Mouse (Mus musculus): ENCODE measurements around the gene Cops6. TPM values are rescaled to one million over a fixed set of nuclear protein-coding genes. Genes with fewer than 3 reads are reported as not detected.
A peak's percentile ranks its signal among the peaks of the same experiment; 100 is the strongest.

Cops6 gene
- total RNA-seq (2017), result 30.2 and 54.0 TPM in 2 replicates

DNA sequence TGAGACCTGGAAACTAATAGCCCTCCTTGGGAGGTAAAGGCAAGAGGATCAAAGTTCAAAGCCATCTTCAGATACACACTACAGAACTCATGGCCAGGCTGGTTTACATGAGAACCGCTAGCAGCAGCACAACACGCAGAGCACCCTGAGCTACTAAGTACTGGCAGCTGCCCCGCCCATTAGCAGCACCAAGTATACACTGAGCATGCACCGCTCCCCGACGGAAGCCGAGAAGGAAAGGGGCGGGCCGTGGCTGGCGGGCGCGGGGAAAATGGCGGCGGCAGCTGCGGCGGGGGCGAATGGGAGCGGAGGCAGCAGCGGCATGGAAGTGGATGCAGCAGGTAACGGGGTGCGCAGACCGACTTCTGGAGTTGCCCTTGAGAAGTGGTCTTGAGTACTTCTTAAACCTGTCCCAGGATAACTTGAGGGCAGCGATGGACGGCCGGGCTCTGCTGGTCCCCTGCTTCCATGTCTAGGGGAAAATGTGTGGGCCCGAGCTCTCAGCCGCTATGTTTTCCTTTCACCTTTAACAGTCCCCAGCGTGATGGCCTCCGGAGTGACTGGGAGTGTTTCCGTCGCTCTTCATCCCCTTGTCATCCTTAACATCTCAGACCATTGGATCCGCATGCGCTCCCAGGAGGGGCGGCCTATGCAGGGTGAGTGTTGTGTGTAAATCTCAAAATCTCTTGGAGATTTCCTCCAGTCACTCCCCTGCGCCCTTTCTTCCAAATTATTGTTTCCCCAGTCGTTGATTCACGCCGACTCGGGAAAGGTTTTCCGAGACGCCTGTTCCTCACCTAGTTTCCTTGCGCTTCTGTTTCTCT lies at the start of gene Cops6:
TSS of gene Cops6 (plus strand) at position 230 of the 824 bp plus-strand sequence.
- peak; percentile 95 for ATAC-seq (replicated peaks; ENCODE audit: low read depth, poor library complexity, severe bottlenecking)

- ATAC-seq (replicated peaks; ENCODE audit: low read depth, poor library complexity, severe bottlenecking), result peak; percentile 99
These were observed 44.3 kb upstream of the Cops6 start, which contains the start of gene Zscan21 for GRCm38 (mm10) chr5:138116255-138117198. TSS of gene Zscan21 (plus strand) at chr5:138116903.

GRCm38 (mm10) chr5:138117199-138118015 lies 43.5 kb upstream of the Cops6 start:
- 0 out of 2 replicates have a peak, but pooled peaks have one; percentile 13 for ATAC-seq (replicated peaks; ENCODE audit: low read depth, poor library complexity, severe bottlenecking)

DNA sequence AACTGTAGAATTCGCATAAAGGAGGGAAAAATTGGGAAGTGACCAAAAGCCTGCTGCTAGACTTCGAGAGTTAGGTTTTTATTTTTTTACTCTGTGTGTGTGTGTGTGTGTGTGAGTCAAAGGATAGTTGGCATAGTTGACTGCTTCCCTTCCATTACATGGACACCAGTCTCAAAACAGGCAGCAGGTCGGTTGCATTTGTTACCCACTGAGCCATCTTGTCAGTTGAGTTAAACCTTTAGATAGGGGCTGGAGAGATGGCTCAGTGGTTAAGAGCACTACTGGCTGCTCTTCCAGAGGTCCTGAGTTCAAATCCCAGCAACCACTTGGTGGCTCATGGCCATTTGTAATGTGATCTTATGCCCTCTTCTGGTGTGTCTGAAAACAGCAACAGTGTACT lies 42.8 kb upstream of the Cops6 start:
- no peak for ATAC-seq (replicated peaks; ENCODE audit: low read depth, poor library complexity, severe bottlenecking)

GRCm38 (mm10) chr5:138132425-138133064 lies 28.3 kb upstream of the Cops6 start:
- no peak for ATAC-seq (replicated peaks; ENCODE audit: low read depth, poor library complexity, severe bottlenecking)

DNA sequence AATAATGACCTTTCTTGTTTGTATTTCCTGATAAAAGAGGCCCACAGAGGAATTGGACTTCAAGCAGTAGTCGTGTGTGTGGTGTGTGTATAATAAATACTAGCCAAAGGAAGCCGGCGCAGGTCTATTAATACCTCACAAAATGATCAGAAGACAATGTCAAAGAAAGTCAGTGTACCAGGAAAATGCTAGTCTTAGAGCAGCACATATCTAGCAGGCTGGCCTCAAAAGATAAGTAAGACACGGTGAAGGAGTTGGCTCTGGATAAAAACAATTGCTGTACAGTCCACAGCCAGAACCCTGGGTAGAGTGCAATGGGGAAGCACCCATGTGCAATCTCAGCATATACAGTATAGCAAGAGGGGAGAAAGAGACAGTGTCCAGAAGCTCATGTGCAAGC lies 23.6 kb upstream of the Cops6 start:
- peak; percentile 48 for ATAC-seq (replicated peaks; ENCODE audit: low read depth, poor library complexity, severe bottlenecking)

DNA sequence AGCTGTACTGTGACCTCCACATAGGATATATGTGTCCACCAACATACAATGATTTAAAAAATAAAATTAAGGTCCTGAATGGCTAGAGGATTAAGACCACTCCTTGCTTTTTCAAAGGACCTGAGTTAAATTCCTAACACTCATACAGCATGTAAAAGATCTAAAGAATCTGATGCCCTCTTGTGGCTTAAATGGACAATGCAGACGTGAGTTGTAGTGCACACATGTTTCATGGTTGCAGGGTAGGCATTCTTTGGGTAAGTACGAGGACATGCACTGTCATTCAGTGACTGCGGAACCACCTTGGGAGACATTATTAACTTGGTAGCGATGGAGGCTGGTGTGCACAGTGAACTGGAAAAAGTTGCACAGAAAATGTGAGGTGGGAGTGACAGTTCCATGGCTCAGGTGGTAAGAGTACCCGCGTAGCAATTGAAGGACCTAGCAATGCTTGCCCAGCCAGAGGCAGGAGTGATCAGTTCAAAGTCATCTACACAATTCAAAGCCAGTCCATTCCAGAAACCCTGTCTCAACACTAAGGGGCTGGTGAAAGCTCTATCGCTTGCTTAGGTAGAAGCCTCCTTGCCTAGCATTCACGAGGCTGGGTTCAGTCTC lies 22.8 kb upstream of the Cops6 start:
- ATAC-seq (replicated peaks; ENCODE audit: low read depth, poor library complexity, severe bottlenecking), result peak; percentile 89

DNA sequence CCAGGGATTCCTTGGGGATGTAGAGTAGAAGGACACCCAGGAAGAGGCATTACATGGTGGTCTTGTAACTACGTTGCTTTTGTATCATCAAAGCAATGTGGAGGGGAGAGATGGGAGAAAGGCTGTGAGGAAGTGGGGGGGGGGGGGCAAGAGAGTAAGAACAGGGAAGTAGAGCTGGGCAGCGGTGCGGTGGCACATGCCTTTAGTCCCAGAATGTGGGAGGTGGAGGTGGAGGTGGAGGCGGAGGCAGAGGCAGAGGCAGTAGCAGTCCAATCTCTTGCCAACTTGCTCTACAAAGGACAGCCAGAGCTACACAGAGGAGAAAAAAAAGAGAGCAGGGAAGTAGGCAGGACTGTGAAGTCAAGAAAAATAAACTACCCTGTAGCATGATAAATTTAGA lies 22.3 kb upstream of the Cops6 start:
- peak; percentile 36; the same call in 1 of the 2 replicates for ATAC-seq (replicated peaks; ENCODE audit: low read depth, poor library complexity, severe bottlenecking)

DNA sequence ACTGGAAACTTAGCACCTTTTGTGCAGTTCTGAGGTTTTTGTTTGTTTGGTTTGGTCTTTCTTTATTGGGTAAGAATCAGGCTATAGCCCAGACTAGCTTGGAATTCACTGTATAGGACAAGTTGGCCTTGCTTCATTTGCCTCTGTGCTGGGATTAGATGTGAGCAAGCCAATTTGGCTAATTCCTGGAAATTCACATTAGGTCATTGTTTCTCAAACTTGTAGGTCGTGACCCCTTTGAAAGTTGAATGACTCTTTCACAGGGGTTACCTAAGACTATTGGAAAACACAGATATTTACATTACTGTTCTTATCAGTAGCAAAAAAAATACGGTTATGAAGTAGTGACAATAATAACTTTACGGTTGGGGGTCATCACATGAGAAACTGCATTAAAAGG lies 6.5 kb upstream of the Cops6 start:
- no peak for ATAC-seq (replicated peaks; ENCODE audit: low read depth, poor library complexity, severe bottlenecking)

DNA sequence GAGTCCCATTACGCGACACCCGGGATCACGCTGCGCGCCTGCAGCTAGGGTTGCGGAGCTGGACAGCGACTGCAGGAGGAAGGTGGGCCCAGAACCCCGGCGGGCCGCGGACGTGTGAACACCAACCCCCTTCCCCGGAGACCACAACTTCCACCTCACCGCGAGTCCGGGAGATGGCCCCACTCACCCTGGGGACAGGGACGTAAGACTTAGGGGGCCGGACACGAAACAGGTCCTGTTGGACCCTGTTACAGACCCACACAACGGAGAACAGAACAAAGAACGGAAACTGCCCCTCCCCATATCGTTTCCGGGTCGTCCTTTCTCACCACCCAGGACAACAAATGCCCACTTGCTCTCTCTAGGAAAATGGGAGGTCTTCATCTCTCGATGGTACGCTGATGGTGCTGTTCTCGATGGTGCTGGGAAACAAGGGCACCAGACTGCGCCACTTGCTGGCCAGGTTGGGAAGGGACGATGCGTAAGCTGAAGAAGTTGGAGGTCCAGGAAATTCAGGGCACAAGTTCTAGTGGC lies 5.4 kb upstream of the Cops6 start, which contains the start of gene Zfp113:
TSS of gene Zfp113 (minus strand) at position 302 of the 534 bp plus-strand sequence.
- peak; percentile 97 for ATAC-seq (replicated peaks; ENCODE audit: low read depth, poor library complexity, severe bottlenecking)

DNA sequence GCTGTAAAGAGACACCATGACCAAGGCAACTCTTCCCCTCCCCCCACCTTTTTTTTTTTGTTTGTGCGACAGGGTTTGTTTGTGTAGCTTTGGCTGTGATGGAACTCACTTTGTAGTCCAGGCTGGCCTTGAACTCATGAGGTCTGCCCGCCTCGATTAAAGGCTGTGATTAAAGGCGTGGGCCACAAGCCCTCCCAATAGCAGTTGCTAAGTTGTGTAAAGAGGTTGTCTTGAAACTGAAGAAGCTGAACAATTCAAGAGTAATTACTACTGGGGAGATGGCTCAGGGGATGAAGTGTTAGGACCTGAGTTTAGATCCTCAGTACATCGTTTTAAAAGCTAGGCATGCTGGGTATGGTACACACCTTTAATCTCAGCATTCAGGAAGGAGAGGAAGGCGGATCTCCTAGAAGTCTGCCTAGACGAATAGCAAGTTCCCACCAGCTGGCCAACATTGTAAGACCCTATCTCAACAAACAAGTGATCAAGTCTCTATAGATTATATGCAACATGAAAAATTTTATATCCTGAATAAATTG lies 578 bp upstream of the Cops6 start:
- no peak for ATAC-seq (replicated peaks; ENCODE audit: low read depth, poor library complexity, severe bottlenecking)

DNA sequence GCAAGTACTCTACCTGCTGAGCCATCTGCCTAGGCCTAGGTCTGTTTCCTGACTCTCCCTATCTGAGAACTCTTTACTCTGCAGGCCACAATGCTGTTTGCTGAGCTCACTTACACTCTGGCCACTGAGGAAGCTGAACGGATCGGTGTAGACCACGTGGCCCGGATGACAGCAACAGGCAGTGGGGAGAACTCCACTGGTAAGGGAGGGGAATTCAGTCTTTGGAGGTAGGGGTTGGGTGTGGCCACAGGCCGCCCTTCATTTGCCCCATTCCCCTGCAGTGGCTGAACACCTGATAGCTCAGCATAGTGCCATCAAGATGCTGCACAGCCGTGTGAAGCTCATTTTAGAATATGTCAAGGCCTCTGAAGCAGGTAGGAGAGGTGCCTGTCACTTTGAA lies 2.2 kb downstream of the Cops6 start:
- ATAC-seq (replicated peaks; ENCODE audit: low read depth, poor library complexity, severe bottlenecking), result no peak

- no peak for ATAC-seq (replicated peaks; ENCODE audit: low read depth, poor library complexity, severe bottlenecking)
These were observed 2.7 kb downstream of the Cops6 start for GRCm38 (mm10) chr5:138163610-138164009.

GRCm38 (mm10) chr5:138165594-138165993 lies 4.7 kb downstream of the Cops6 start:
- ATAC-seq (replicated peaks; ENCODE audit: low read depth, poor library complexity, severe bottlenecking), result no peak

DNA sequence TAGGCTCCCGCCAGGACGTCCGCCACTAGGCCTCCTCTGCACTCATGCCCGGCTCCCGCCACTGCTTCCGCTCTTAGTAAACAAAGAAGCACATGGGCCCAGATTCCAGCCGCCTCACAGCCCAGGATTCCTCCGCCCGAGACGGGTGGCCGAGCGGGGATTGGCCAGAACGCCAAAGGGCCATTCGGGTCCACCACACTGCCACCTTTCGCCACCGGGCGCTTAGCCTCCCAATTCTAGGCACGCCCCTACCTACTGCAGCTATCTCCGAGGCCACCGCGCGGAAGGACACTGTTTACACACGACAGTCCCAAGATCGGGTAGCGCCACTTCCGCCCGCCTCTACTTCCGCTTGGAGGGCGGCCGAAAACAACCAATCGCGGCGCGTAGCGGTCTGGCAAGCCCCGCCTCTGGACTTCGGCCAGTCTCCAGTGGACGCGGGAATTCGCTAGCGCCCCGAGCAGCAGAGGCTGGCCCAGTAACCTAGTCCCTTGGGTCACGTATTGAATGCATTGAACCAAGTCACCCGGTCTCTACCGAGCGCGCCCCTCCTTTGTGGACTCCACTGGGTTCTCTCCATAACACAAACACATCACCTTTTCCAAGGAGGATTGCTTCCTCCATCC lies 10.2 kb downstream of the Cops6 start:
- ATAC-seq (replicated peaks; ENCODE audit: low read depth, poor library complexity, severe bottlenecking), result peak; percentile 68

DNA sequence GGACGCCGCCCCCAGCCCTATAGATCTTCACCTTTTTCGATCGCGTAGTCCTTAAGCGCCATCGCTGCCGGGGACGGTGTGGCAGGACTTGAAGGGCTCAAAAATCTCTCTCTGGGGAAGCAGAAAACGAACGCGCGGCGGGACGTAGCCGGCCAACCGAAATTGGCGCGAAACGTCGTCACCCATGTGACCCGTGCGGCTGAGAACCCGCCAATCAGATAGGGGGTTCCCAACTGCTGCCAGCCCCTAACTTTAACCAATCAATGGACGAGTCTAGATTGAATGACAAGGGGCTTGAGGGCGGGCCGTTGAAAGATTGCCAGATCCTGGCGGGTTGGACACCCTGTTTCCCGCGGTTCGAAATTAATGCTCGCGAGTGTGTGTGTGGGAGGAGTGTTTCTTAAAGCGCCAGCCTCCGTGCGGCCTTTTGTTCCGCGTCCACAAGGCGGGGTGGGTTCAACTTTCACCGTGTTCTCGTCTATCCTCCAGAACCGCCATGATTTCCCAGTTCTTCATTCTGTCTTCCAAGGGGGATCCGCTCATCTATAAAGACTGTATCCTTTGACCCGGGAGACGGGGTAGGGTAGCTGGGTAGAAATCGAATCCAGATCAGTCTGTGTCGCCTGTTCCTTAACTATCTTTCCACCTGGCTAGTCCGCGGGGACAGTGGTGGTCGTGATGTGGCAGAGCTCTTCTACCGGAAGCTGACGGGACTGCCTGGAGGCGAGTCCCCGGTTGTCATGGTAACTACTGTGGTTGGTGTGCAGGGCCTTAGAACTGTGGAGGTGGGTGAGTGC lies 11.0 kb downstream of the Cops6 start, which contains the start of the genes Ap4m1 and Mcm7:
TSS of gene Ap4m1 (plus strand) at position 308 of the 797 bp plus-strand sequence.
TSS of gene Mcm7 (minus strand) at position 728 of the 797 bp plus-strand sequence.
- peak; percentile 75 for ATAC-seq (replicated peaks; ENCODE audit: low read depth, poor library complexity, severe bottlenecking)

GRCm38 (mm10) chr5:138173217-138173616 lies 12.3 kb downstream of the Cops6 start:
- no peak for ATAC-seq (replicated peaks; ENCODE audit: low read depth, poor library complexity, severe bottlenecking)
